Mouse (Mus musculus): ENCODE results near the gene Galnt15. TPM values are rescaled to one million over a fixed set of nuclear protein-coding genes. Genes with fewer than 3 reads are reported as not detected.

Gene Galnt15
- total RNA-seq, 2 experiments from 2014 or later: 0.09 TPM; not detected in 1

DNA sequence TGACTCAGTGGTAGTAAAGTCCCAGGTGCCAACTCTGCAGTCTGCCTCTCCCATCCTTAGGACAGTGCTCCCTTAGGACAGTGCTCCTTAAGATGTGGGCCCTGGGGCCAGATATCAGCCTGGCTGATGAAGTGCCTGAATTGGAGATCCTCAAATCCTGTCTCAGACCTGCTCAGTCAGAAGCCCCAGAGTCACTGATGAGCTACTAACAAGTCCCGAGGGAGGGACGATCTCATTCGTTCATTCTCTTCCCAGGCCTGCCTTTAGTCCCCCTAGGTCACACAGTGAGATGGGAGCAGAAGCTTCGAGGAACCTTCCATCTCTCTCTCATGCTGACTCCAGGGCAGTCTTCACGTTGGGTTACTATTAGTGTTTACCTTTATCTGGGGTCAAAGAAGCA lies 1.3 kb downstream of the Galnt15 start:
- no peak for ATAC-seq (replicated peaks; ENCODE audit: low FRiP score, poor library complexity, severe bottlenecking)

GRCm38 (mm10) chr14:32032522-32032921 lies 3.7 kb downstream of the Galnt15 start:
- peak; percentile 67 for ATAC-seq (replicated peaks; ENCODE audit: low FRiP score, poor library complexity, severe bottlenecking)

- ATAC-seq (replicated peaks; ENCODE audit: low FRiP score, poor library complexity, severe bottlenecking): no peak
These were observed 7.7 kb downstream of the Galnt15 start for GRCm38 (mm10) chr14:32036482-32036881.

DNA sequence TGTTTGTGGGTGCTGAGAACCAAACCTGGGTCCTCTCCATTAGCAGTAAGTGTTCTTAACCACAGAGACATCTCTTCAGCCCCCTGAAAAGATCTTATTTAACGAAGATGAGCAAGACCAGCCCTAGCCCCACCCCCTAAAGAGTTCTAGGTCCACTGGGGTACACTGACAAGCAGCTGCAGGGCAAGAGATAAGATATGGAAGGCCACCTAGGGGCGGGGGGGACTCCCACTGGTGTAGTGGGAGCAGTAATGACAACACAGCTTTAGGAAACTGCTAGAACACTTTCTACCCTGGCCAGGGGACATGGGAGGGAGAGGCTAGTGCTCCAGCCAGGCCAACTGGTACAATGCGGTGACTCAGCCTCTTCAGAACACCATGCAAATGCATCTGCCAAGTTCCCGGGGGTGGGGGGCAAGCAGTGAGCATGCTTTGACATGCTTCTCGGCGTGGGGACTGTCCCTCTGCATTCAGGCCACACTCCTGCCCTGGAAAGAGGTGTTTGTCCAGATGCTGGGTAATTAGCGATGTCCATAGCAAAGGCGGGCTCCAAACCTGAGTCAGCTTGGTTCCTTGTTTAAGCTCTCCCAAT lies 9.0 kb downstream of the Galnt15 start:
- ATAC-seq (replicated peaks; ENCODE audit: low FRiP score, poor library complexity, severe bottlenecking): peak; percentile 63

- no peak for ATAC-seq (replicated peaks; ENCODE audit: low FRiP score, poor library complexity, severe bottlenecking)
These were observed 13.3 kb downstream of the Galnt15 start for GRCm38 (mm10) chr14:32042108-32042507.

DNA sequence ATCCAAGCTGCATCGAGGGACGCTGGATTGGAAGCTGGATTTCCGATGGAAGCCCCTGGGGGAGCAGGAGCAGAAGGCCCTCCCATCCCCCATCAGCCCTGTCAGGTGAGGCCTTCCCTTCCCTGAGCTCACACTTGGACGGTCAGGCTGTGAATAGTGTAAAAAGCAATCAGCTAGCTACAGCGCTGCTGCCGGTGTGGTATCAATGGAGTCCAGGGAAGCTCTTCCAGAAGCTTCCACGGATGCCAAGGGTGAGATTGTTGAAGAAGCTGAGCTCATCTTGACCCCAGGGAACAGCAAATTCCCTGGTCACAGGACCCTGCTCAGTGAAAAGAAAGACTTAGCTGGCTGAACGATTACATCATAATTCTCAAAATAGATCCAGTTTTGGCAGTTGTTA lies 17.6 kb downstream of the Galnt15 start:
- ATAC-seq (replicated peaks; ENCODE audit: low FRiP score, poor library complexity, severe bottlenecking): no peak

DNA sequence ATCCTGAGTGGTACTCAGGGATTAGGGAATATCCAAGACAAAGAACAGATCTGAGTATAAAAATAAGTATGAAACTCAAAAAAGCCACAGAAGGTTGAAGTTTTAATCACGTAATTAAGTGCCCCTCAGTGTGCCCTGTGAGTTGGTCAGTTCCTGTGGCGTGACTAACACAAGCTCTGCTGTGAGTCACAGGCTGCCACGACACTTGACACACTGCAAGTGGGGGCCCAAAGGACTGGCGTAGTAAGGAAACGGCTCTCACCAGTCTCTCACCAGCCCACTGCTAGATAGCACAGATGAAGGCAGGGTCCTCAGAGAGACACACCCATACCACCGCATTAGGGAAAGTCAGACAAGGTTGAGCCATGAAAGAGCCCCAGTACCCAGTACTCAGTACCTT lies 21.4 kb downstream of the Galnt15 start:
- no peak for ATAC-seq (replicated peaks; ENCODE audit: low FRiP score, poor library complexity, severe bottlenecking)

GRCm38 (mm10) chr14:32053895-32054294 lies 25.1 kb downstream of the Galnt15 start:
- no peak for ATAC-seq (replicated peaks; ENCODE audit: low FRiP score, poor library complexity, severe bottlenecking)

DNA sequence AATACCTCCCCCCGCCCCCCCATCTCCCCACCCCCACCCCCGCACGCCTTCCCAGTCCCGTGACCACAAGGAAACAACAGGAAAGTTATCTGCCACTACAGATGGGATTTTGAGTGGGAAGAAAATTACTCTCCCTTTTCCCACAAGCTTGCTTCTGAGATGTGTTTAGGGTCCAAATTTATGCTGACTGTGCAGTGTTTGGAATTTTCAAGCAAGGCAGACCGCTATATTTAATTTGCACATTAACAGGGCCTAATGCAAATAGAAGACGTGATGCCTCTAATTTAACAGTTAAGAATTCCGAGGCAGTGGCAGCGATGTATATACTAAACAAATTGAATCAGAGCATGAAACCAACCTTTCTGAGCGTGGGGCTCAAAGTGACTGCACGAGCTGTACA lies 26.0 kb downstream of the Galnt15 start:
- ATAC-seq (replicated peaks; ENCODE audit: low FRiP score, poor library complexity, severe bottlenecking): no peak

DNA sequence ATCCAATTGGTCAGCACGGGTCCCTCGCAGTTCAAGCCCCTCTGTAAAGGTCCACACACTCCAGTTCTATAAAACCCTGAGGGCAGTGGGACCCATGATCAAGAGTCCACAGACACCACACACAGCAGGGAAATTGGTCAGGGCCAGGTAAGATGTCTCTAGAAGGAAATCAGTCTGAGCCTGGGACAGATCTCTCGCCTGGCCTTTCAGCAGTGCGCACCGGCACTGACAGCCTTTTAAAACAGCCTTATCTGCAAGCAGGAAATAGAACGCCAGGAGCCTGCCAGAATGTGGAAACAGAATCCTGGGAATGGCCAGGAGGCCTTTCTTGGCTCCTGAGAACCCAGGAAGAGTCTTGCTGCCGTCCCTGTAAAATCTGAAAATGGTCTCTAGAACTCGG lies 27.0 kb downstream of the Galnt15 start:
- no peak for ATAC-seq (replicated peaks; ENCODE audit: low FRiP score, poor library complexity, severe bottlenecking)

DNA sequence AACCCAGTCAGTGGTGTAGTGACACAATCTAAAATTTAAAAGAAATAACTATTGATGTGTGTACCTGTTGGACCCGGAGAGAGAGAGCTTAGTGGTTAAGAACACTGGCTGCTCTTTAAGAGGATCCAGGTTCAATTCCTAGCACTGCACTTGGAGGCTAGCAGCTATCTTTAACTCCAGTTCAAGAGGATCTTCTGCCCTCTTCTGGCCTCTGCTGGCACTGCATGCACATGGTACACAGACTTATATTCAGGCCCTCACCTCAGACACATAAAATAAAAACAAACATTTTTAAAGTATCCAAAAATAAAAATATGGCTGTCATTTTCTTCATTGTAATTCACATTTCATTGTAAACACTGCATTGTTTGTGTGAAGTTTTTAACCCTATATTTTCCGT lies 27.9 kb downstream of the Galnt15 start:
- no peak for ATAC-seq (replicated peaks; ENCODE audit: low FRiP score, poor library complexity, severe bottlenecking)

DNA sequence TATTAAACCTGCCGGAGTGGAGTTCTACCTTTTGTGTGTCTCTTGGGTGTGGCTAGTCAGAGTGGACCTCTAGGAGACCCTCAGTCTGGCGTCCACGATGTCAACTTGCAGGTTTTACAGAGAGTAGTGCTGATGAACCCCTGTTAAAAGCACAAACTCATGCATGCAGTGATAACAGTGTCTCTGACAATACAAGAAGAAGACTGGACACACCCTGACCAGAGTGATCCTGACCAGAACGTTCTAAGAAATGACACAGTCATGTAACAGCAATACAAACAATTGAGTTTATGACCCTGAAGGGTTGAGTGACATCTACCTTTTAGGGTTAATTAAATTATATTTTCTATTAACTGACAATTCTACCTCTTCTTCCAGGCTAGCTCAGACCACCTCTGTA lies 28.9 kb downstream of the Galnt15 start:
- ATAC-seq (replicated peaks; ENCODE audit: low FRiP score, poor library complexity, severe bottlenecking): no peak

DNA sequence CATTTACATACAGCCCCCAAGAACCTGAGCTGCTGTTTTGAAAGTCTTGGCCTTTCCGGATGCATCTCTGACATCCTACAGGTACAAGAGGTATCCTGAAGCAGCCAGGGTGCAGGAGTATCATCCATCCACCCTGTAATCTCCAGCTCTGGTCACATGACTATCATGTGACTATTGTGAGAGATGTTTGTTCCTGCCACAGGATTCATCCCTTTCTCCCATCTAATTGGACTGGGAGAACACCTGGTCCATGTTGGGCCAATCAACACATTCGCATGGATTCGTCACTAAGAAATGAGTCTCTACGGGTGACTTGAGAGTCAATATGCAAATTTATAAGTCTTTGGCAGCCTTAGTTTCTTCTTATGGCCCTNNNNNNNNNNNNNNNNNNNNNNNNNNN lies 32.6 kb downstream of the Galnt15 start:
- no peak for ATAC-seq (replicated peaks; ENCODE audit: low FRiP score, poor library complexity, severe bottlenecking)

DNA sequence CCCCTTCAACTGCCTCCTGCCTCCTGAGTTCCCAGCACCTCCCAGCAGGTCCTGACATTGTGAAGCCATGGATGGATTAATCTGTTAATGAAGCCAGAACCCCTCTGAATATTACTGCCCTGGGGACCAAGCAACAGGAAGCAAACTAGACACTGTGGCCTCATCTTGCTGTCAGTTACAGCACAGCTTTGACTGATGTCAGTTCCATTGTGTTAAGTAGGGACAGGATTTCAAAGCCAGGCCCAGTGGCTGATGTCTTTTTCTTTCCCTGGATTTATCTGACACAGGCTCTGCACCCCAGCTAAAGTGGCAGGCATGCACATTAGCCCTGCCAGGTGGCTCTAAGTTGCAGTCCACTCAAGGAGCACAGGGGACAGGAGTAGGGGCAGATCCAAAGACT lies 44.0 kb downstream of the Galnt15 start:
- no peak for ATAC-seq (replicated peaks; ENCODE audit: low FRiP score, poor library complexity, severe bottlenecking)

GRCm38 (mm10) chr14:32073211-32073685 lies 44.5 kb downstream of the Galnt15 start:
- ATAC-seq (replicated peaks; ENCODE audit: low FRiP score, poor library complexity, severe bottlenecking): no peak

- no peak for ATAC-seq (replicated peaks; ENCODE audit: low FRiP score, poor library complexity, severe bottlenecking)
These were observed 45.1 kb downstream of the Galnt15 start for GRCm38 (mm10) chr14:32073901-32074300.

DNA sequence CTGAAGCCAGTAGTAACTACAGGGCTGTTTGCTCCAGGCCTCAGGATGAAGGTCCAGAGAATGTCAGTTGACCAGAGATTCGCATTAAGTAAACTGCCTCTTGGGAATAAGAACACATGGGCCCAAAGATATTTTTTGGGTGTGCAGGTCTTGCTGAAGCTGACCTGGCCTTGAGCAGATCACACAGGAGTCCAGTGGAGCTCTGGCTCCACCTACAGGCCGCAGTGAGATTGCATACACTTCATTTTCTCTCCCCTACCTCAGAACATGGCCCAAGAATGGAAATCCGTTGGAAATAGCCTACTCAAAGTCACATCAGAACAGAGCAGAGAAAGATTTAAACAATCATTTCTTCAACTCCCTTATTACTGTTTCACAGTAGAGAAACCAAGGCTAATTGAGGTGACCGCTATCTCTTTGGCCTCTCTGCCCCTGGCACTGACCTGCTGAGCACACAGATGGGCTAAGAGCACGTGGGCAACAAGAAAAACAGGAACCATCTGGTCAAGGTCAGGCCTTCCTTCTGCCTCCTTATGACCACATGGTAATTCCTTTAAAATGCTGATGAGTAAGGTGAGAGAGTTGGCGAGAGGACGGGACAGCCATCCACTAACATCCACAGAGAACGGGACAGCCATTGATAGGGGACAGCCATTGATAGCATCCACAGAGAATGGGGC lies 48.2 kb downstream of the Galnt15 start:
- ATAC-seq (replicated peaks; ENCODE audit: low FRiP score, poor library complexity, severe bottlenecking): peak; percentile 88

DNA sequence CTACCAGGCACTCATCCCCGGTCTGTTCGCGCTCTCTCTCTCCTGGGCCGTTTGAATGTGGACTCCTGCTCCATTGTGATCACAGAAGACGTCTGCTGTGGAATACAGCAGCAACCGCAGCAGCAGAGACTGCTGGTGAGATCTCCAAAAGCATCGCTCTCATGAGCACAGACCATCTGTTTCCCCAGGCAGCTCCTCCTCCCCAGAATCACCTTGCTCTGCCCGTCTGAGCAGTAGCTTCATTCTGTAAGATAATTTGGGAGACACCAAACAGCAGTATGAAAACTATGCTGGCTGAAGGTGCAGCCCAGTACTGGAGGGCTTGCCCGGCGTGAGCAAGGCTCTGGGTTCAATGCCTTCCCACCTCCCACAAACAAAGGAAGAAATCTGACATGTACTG lies 52.2 kb downstream of the Galnt15 start:
- ATAC-seq (replicated peaks; ENCODE audit: low FRiP score, poor library complexity, severe bottlenecking): no peak

DNA sequence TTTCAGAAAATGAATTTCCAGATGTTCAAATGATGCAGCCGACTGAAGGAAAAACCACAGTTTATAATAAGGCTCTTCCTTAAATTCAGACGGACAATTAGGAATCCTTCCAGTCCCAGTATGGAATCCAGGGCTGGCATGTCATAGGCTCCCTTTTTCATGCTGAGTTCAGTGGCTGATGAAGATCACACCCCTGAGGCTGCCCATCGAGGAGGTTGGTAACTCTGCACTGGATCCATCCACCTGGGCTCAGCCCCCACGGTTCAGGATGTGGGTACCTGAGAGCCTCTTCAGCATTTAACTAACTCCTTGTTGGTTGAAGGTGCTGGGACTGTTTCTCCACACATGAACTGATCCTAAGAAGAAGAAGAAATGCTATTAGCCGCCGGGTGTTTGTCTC lies 54.1 kb downstream of the Galnt15 start:
- ATAC-seq (replicated peaks; ENCODE audit: low FRiP score, poor library complexity, severe bottlenecking): no peak

DNA sequence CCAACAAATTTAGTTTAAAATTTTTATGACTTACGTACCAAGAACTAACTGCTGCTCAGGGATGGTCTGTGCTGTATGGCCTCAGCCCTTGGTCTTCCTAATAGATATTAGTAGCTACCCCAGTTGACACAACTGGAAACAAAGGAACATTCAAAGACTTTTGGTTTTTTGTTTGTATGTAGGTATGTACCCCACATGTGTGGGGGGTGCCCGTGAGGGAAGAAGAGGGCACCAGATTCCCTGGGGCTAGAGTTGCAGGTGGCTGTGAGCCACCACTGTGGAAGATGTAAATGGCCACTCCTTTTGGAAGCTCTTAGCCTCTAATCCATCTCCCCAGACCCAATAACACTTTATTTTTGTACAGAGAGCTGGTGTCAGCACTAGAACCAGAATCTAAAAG lies 54.7 kb downstream of the Galnt15 start:
- no peak for ATAC-seq (replicated peaks; ENCODE audit: low FRiP score, poor library complexity, severe bottlenecking)

GRCm38 (mm10) chr14:32084761-32085485 lies 56.1 kb downstream of the Galnt15 start, which contains the start of gene Oxnad1:
Oxnad1 (plus strand) TSS chr14:32085374.
- peak; percentile 81 for ATAC-seq (replicated peaks; ENCODE audit: low FRiP score, poor library complexity, severe bottlenecking)
